Mouse (Mus musculus): ENCODE measurements at regions not wholly inside any gene's neighbourhood (a gene's known extent, or its start where the extent isn't known, plus 50 kb on each side); places are given as distances from the start of the nearest gene placed in this dataset.

- no peak for TF ChIP-seq CTCF (IDR thresholded peaks at IDR 0.05 in 2 of 3, conservative IDR thresholded peaks at IDR 0.05 in 1 of 3; ENCODE audit: control insufficient read depth in 1 of 3, insufficient read depth in 1 of 3, low read depth in 2 of 3, low read length in 3 of 3, poor library complexity in 1 of 3, severe bottlenecking in 1 of 3)
- no peak for TF ChIP-seq GABPA (IDR thresholded peaks at IDR 0.05; ENCODE audit: low read depth, low read length)
- TF ChIP-seq TAL1 (IDR thresholded peaks at IDR 0.05; ENCODE audit: low read length) = no peak
- no peak for TF ChIP-seq E2F4 (IDR thresholded peaks at IDR 0.05; ENCODE audit: borderline replicate concordance, low read depth, low read length)
- no peak for TF ChIP-seq ZNF384 (IDR thresholded peaks at IDR 0.05; ENCODE audit: low read depth, low read length)
- TF ChIP-seq POLR2A (IDR thresholded peaks at IDR 0.05; ENCODE audit: control insufficient read depth in 1 of 2, insufficient read depth in 1 of 2, low read depth in 1 of 2, low read length in 2 of 2, poor library complexity in 1 of 2) = no peak
These were observed 953.1 kb upstream of the Gm8797 start for GRCm38 (mm10) chr3:4797567-4797940.
